Mouse (Mus musculus) kidney, postnatal 36 days (tissue): Measurements from ENCODE around the gene Oxtr.

Source experiments
- DNase-seq, 2 experiments: peaks; one replicate each; pipeline ENCODE4 v3.0.0; 2021 to 2022; ENCODE audit warnings: mixed read lengths in 2 of 2

Oxtr gene

DNA sequence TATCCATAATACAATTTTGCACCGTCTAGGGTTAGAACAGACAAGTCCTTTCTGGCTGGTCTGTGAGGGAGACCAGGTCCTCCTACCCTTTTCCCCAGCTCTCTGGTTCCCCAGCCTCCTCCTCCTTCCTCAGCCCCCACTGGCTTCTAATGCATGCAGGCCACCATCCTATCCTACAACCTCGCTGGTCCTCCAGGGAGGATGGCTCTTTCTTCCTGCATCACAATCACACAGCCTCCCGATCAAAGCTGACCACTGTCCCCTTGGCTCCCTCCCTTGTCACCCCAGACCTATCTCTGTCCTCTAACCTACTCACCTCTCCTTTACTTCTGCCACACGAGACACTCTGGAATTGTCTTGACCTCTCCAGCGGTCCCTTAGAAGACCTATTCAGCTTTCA lies 1.8 kb downstream of the Oxtr start:
- DNase-seq = no peak

DNA sequence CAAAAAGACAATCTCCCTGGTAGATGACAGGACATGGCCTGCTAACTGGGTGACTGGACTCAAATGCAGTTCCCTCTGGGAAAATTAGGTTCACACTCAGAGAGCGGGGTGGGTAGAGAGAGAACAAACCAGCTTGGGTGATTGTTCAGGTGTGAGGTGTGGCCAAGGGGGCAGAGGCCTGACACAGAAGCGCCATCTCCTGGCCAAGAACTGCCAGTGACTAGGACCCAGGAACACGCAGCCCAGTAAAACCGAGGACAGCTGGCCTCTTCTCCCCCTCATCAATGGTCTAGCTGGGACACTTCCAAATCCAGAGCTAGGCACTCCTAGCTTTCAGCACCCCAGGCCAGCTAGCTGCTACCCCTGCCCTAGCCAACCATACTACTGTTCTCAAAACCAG lies 5.4 kb downstream of the Oxtr start:
- peak; percentile 34 to 73 for DNase-seq

- DNase-seq = no peak
Measured at GRCm38 (mm10) chr6:112479861-112480260, 9.9 kb downstream of the Oxtr start.

DNA sequence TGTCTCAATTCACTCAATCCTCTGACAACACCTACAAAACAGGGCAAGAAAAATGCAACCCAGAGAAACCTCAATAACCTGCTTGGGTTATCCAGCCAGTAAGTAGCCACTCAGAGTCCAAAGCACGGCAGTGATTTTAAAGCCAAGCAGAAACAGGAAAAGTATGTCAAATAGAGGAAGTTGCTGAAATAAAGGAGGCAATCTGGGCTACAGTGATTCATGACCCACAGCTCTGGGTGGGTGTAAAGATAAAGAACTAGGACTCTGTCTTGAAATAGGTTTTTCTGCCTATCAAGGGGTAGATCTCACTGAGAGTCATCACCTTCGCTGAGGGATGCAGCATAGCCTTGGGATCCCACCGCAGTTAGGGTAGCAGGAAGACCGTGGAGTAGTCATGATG lies 18.1 kb downstream of the Oxtr start:
- no peak for DNase-seq

DNA sequence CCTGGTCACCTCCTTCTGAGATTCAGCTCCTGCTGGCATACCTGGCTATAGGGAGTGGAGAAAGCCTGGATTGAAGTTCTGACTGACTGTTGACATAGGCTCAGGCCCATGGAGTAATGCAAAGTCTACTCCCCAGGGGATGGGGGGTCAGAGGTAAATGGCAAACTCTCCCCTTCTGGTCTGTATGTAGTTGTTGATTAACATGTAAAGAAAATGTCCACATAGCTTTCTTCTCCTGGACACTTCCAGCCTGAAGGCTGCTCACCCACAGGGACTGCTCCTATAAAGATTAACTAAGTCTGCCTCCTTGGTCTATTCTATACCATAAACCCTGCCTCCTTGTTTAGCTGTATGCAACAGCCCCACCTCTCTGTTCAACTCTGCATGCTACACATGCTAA lies 23.7 kb downstream of the Oxtr start:
- DNase-seq = no peak

- no peak for DNase-seq
Measured at GRCm38 (mm10) chr6:112465441-112465840, 24.3 kb downstream of the Oxtr start.

DNA sequence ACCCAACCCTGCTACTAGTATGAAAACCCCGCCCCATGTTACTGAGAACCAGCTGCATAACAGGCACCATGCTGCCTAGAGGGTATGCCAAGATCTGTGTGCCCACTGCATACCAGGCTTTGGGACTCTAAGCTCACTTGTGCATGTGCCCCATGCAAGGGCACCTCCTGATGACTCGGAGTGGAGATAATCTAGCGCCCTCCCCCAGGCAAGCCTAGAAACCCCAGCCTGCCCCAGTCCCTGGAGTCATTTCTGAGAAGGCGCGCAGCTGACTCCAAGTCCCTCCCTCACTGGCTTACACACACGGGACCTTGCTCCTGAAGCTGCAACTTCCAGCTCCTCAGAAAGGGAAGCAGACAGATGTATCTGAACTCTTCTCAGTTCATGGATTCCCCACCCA lies 26.4 kb downstream of the Oxtr start:
- no peak for DNase-seq

DNA sequence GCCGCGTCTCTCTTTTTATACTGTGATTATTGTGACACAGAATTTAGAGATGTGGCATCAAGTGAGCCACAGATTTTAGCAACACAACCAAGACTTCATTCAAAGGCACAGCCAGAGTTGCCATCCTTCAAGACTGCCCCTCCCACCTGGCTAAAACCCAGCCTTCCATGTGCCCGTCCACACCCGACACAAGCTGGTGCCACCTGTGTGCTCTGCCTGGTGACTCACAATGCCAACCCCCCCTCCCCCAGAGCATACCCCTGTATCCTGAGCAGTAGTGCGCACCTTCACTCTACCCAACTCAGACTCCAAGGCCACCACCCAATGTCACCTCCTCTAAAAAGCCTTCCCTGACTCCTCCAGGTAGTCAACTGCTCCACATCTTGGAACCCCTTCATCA lies 28.3 kb downstream of the Oxtr start:
- DNase-seq = no peak

DNA sequence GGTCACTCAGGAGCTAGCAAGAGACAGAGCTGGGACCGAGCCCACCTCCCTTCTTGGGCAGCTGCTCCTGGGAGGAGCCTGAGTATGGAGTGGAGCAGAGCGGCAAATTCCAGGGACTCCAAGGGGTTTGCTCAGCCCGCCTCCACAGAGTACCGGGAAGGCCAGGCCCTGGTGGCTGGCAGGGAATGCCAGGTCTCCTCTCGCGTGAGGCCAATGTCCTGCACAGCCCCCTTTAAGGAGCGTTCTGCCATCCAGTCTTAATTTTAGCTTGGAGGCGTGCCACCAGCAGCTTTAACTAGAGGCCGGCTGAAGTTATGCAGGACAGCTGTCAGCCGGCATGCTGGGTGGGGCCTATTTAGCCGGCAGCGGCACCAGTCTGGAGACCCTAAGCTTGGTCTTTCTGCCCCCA lies 30.4 kb downstream of the Oxtr start, which contains the start of gene Cav3:
Gene Cav3 (plus strand): TSS at position 165 of the 409 bp plus-strand sequence.
- no peak for DNase-seq

DNA sequence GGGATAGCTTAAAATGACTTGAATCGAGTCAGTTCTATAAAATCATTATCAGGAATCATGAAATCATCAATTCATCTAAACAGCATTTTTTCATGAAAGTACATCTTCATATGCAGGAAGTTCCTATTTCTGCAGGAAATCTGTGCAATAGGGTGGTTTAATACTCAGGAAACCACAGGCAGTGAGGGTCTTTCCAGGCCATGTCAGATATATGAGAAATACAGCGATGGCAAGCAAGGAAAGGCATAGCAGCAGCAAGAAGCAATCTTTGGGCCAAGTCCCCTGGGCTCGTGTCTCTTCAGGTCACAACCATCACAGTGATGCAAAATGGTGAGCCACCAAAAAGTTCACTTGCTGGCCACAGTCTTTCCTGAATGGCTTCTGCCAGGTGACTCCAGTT lies 44.1 kb downstream of the Oxtr start:
- no peak for DNase-seq

- no peak for DNase-seq
Measured at GRCm38 (mm10) chr6:112426018-112426732, 63.6 kb downstream of the Oxtr start.

GRCm38 (mm10) chr6:112423746-112424501 lies 65.8 kb downstream of the Oxtr start:
- no peak for DNase-seq
